Mouse (Mus musculus): ENCODE data around the gene Olfr281.
A peak's percentile ranks its signal among the peaks of the same experiment; 100 is the strongest.
"Not testable (repeated sequence)": the region's sequence is repeated elsewhere in the genome, so short reads cannot be mapped to it uniquely, and the experiment has no call there.

Olfr281 gene

DNA sequence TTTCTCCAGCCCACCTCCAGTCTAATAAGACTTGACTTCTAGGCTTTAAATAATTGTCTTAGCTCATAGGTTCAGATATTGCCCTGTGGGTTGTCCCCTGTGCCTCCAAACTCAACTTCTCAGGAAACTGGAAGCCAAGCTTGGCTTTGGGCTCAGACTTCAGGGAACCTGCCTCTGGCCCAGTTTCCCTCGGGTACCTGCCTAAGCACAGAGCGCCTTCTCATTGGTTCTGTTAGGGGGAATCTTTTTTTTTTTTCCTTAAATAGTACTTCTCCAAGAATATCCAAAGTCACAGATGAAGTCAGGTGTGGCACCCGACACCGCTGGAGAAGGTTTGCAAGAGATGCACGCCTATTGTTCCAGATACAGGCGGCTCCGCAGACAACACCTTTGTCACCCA, at the start of gene Olfr281:
TSS of gene Olfr281 (plus strand) at position 301 of the 400 bp plus-strand sequence.
- no peak for DNase-seq (ENCODE audit: low spot score)

DNA sequence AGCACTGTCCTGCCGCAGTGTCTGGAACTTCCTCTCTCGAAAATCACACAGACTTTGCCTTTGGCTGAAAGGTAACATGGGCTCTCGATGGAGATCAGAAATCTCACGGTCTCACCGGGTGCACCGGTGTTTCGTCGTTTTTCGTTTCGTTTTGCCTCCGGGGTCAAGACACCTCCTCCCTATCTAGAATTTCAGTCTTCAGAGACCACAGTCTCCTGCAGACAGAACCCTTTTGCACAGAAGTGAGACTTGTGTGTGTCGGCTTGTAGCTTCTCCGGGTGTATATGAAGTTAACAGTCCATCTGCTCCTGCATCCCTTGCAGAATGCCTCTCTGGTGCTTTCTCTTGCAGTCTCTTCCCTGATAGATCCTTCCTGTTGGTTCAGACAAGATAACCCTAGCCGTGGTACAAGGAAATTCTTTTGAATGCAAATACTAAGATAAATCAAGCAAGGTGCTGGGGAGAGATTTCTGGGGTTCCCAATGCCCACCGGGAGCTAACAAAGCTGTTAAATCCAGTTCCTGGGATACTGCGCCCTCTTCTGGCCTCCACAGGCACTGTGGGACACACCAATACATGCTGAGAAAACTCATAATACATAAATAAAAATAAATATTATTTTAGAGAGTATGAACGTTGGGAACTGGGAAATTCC, 43.9 kb upstream of the Olfr281 start:
- DNase-seq (ENCODE audit: low spot score), result peak; percentile 12

DNA sequence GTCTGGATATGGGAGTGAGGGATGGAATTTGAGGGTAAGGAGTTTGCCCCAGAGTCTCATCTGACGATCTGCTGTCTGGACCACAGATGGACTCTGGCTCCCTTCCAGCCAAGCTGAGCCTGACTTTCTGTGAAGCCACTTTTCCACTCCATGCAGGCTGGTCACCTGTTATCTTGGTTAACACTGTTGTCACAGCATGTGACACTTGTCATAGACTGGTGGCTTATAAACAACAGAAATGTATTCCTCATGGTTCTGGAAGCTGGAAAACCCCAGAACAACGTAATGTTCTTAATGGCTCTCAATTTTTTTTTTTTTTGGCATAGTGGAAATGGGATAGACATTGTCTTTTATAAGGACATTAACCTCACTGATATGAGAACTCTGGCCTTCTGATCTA, 42.8 kb upstream of the Olfr281 start:
- DNase-seq (ENCODE audit: low spot score), result no peak

DNA sequence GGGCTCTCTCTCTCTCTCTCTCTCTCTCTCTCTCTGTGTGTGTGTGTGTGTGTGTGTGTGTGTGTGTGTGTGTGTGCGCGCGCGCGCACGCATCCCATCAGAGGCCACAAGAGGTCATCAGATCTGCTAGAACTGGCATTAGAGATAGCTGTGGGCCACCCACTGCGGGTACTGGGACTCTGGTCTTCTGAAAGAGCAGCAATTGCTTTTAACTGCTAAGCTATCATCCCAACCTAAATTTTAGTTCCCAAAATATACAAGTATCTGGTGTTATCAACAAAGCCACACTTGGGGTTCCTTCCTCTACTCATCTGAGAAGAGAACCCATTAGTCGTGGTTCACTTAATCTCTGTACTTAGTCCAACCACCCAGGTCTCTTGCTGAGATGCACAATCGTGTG, 42.1 kb upstream of the Olfr281 start:
- DNase-seq (ENCODE audit: low spot score), result no peak

DNA sequence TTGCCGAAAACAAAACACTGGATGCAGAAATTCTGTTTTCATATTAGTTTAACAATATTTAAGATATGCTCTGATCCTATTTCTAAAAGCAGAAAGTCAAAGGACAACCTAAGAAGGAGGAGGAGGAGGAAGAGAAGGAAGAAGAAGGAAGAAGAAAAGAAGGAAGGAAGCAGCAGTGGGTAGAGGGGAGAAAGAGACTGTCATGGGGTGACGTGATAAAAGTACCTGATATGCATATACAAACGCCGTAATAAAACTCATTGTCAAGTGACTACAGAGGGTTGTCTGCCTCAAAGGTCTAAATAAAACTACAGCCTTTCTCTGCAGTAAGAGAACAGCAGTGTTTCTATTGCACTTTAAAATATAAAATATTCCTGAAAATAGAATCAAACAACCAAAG, 36.4 kb upstream of the Olfr281 start:
- no peak for DNase-seq (ENCODE audit: low spot score)

DNA sequence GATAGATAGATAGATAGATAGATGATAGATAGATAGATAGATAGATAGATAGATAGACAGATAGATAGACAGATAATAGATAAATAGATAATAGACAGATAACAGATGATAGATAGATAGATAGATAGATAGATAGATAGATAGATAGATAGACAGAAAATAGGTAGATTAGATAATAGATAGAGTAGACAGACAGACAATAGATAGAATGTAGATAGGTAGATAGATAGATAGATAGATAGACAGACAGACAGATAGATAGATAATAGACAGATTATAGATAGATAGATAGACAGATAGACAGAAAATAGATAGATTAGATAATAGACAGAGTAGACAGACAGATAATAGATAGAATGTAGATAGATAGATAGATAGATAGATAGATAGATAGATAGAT, 35.6 kb upstream of the Olfr281 start:
- DNase-seq (ENCODE audit: low spot score), result not testable (repeated sequence)

DNA sequence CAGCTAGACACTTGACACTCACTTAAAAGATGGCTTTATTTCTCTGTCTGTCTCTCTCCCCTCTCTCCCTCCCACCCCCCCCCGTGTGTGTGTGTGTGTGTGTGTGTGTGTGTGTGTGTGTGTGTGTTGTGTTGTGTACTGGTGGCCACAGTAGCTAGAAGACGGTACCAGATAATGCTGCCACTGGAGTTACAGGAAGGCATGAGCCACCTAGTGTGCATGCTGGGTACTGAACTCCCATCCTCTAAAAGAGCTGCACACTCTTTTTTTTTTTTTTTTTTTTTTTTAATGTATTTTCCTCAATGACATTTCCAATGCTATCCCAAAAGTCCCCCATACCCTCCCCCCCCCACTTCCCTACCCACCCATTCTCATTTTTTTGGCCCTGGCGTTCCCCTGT, 35.1 kb upstream of the Olfr281 start:
- not testable (repeated sequence) for DNase-seq (ENCODE audit: low spot score)

DNA sequence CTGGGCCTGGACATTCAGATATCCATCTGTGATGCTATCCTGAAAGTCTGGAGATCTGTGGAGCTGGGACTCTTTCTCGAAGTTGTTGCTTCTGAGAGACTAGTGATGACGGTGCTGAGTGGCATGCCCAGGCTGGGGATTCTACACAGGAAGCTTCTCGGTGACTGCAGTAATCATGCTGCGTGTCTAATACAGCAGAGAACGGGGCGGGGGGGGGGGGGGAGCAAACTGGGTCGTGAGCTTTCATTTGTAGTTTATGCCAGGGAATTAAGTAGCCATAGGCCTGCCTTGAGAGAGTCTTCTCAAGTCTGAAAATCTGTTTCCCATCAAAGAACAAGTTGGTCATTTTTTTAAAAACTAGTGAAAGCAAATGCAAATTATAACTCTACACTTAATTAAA, 34.3 kb upstream of the Olfr281 start:
- no peak for DNase-seq (ENCODE audit: low spot score)

DNA sequence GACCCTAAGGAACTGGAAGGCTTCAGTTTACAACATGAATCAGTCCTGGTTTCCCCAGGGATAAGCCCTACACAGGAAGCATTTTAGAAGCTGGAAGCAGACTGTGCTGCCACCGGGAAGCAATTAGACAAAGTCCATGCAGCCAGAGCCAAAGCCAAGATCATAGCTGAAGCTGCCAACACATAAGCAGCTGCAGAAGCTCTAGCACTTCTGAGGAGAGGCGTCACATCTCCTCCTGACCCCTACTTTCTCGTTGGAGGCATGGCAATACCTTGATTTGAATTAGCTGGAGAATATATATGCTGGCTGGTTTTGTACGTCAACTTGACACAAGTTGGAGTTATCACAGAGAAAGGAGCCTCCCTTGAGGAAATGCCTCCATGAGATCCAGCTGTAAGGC, 31.5 kb upstream of the Olfr281 start:
- DNase-seq (ENCODE audit: low spot score), result no peak

DNA sequence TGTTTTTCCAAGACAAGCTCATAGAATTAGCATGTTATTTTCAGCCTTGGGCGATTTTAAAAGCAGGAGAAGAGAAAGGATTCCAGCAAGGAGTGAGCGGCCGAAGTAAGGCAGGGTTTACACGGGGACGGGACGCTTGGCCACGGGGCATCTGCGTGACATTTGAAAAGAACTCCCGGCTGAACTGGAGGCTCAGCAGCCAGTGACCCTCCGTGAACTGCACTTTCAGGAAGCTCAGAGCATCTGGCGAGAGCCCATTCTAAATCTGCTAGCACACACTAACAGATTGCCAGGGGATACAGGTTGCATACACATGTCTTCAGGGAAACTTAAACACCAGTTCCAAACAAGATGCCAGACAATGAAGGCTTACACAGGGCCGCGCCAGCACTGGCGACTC, 28.1 kb upstream of the Olfr281 start:
- no peak for DNase-seq (ENCODE audit: low spot score)

DNA sequence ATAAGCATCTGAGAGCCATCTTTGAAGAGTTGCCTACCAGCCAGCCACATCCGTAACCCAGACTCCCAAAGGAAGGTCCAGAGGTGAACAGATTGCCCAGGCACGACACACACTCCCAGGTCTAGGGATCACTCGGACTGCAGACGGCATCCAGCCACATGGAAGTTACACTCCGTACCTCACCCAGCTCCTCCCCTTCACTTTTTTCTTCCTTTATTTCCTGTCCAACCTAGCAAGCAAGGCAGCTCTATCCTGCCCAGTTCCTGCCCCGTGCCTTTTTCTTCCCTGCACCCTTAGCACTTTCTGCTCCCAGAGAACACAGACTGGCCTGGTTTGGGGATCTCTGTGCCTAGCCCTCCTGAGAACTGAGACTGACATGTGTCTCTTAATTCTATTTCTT, 27.6 kb upstream of the Olfr281 start:
- no peak for DNase-seq (ENCODE audit: low spot score)

DNA sequence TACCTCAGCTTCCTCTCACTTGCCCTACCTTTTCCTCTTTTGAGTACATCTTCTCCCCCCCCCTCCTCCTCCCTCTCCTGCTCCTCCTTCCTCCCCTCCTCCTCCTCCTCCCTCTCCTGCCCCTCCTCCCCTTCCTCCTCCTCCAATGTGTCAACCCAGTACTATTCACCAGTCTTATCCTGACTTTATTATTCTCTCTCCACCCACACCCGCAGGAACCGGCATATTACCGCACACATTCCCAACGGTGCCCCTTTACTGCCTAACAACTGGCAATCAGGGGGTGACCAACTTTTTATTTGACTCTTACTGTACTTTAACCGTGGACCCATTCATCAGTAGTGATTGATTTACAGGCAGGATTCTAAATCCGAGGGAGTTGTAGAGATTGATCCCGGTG, 27.2 kb upstream of the Olfr281 start:
- DNase-seq (ENCODE audit: low spot score), result no peak

DNA sequence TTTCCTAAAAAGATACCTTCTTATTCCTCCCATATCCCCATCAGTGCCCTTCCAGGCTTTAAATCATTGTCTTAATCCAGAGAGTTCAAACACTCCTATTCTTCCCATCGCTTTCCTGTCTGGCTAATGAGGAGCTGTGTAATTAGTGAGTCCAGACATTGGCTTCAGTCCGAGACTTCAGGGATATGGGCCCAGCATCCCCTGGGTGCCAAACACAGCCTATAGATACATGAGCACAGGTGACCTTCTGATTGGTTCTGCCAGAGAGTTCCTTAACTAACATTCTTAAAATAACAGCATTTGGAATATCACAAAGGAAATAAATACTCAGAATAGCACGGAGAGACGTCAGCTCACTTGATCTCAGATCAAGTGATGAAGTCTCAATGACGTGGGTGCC, 21.5 kb upstream of the Olfr281 start, which contains the start of gene Olfr282:
TSS of gene Olfr282 (plus strand) at position 301 of the 400 bp plus-strand sequence.
- DNase-seq (ENCODE audit: low spot score), result not testable (repeated sequence)

DNA sequence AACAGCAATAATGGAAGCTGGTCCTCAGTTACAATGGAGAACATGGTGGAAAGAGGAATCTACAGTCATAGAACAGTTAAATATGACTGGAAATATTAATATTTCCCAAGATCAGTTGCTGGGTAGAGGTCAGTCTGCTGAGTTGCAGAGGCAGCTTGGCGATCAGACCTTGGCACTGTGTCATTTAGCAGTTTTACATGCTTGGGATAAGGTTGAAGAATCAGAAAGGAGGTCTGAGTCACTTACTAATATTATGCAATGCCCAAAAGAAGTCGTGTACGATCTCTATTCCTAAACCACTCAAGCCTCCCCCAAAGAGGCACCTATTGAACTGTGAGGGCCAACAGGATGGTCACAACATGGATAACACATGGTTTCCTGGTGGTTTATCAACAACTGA, 7.8 kb upstream of the Olfr281 start:
- no peak for DNase-seq (ENCODE audit: low spot score)

DNA sequence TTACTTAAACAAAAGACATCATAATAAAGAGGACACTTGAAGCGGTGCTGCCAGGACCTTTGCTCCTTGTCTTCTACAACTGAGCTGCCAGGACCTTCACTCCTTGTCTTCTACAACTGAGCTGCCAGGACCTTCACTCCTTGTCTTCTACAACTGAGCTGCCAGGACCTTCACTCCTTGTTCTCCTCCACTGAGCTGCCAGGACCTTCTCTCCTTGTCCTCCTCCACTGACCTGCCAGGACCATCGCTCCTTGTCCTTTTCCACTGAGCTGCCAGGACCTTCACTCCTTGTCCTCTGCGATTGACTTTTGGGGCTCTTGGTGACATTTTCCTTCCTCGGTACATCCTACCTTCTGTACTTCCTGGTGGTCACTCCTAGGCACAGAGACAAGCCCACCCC, 3.9 kb upstream of the Olfr281 start:
- DNase-seq (ENCODE audit: low spot score), result no peak

DNA sequence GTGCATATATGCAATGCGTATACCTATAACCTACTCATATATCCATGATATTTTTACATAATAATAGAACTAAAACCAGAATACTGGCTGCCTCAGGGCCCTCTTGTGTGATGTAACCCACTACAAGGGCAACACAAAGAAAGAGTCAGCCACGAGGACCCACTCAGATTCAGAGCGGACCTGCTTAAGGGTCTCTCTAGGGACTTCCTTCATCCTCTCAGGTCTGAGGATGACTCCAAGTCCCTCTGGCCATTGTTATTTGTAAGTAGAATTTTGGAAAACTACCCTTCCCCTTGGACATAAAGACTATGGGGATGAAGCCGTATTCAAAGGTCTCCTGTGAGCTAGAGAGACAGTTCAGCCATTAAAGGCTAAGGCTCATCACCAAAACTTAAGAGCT, 17.2 kb downstream of the Olfr281 start, which contains the start of gene OR5BS1P:
TSS of gene OR5BS1P (plus strand) at position 301 of the 400 bp plus-strand sequence.
- no peak for DNase-seq (ENCODE audit: low spot score)

DNA sequence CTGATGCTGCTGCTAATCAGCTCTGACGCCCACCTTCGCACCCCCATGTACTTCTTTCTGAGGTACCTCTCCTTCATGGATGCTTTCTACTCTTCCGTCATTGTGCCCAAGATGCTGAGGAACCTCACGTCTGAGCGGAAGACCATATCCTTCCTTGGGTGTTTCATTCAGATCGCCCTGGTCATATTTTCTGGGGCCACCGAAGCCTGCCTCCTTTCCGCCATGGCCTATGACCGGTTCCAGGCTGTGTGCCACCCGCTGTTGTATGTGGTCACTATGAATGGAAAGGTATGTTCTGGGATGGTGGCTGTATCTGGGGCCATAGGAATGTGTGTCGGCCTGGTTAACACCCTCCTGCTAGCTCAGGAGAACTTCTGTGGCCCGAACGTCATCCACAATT, 19.2 kb downstream of the Olfr281 start:
- DNase-seq (ENCODE audit: low spot score), result no peak

DNA sequence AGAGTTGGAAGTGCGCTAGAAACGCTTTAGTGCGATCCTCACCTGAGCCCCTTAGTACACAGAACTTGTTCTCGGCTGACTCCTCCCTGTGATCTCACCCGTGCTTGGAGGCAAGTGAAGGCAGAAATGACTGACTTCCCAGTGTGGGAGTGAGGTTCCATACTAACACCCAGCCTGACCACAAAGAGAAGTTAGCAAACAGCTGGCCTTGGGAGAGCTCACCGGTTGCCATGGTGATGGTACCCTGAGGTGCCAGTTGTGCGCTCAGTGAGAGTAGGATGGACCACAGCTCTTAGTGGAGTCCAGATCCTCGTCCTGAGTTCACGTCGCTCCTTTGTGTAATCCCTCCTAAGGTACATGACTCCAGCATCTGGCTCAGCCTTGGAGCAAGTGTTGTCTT, 22.6 kb downstream of the Olfr281 start:
- no peak for DNase-seq (ENCODE audit: low spot score)

DNA sequence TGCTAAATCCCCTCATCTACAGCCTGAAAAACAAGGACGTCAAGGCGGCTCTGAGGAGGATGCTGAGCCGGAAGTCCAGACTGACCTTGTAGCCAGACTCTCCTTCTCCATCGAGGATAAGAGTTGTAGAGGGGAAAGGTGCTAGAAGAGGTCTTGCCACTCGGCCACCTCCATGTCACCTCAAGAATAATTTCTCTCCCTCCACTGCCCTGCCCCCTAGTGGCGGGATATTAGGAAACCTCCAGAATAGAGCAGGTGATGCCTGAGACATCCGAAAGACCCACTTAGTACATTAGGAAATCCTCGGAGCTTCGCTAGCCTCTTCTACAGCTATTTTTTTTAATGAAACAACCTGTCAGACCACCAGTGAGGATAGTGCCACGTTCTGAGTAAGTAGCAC, 23.0 kb downstream of the Olfr281 start:
- DNase-seq (ENCODE audit: low spot score), result peak; percentile 33

DNA sequence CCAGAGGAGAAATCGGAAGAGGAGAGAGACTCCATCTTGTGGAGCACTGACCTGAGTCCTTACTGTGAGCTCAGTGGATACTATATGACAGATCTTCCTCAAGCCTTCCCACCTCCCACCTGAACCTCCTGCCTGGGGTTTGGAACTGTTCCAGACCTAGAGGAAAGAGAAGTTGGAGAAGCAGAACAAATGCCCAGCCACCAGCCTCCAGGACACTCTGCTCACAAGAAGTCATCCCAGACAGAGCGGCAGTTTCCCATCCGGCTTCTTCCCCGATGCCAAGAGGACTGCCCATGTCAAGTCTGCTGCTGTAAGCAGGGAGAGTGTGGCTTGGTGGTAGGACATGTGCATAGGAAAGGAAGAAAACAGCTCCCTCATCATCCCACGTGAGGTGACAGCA, 23.9 kb downstream of the Olfr281 start:
- no peak for DNase-seq (ENCODE audit: low spot score)

DNA sequence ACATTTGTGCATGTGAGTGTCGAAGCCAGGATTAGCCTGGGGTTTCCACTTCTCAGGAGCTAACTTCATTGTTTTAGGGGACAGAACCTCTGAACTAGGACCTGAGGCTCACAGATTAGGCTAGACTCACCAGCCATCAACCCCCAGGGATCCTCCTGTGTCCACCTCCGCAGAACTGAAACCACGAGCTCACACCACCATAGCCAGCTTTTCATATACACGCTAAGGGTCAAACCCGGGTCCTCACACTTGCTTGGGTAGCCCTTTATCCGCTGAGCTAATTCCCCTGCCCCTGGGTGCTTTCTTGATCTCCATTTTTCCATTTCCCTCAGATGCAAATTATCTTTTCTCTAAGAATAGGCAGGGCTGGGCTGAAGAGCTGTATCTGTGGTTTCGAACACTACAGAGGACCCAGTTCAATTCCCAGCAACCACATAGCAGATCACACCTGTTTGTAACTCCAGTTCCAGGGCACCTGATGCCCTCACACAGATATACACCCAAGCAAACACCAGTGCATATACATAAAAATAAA, 27.2 kb downstream of the Olfr281 start:
- no peak for DNase-seq (ENCODE audit: low spot score)

DNA sequence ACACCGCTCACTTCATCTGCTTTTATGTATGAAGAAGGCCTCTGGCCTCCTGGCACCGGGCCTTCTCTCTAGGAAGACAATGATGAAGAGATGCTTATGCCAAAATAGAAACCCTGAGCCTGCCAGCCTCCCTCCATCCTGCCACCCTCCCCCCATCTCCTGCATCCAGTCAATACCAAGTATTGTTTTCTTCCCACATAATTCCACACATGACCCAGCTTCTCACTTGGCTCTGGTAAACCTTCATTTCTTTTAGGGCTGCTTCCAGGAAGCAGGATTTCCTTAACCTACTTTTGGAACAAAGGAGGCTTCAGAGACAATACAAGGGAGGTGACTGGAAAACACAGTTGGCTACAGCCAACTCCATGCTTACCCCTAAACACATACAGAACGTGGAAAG, 30.3 kb downstream of the Olfr281 start, which contains the start of gene Lalba:
TSS of gene Lalba (minus strand) at position 21 of the 400 bp plus-strand sequence.
- DNase-seq (ENCODE audit: low spot score), result no peak

DNA sequence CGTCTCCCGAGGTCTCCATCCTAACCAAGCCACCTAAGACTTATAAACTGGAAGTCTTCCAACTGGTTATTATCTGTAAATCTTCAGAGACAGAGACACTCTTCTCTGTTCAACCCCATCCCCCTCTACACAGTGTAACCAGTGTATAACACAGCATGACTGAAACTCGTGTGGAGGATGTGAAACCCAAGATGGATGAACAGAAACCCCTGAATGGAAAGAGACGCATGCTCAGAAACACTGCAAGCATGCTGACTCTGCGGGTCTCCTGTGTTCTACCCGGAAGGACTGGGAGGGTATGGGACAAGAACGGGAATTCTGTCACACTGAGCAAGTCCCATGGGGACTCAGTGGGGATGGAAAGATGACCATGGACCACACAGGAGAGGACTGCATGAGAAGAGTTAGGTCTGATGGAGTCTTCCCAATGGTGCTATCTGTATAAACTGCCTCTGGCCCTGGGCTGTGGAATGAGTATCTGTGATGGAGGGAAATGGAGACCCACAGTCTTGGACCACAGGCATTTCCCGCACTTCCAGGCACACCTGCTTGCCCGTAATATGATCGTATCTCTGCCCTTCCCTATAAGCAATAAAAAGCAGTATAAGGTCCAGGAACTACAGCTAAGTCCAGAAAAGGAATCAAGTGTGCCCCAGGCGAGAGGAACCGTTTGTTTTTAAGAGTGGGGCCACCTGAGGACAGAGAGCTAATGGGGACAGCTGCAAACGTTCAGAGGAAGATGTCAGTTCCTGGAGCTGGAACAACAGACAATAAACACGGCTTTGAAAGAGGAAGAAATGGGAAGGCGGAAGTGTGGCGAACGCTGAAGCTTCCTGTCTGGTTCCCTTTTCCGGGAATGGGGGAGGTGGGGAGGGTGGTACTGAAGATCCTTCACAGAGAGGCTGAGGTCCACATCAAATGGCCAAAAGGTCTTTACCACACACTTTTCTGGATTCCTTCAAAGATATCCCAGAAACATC, 31.8 kb downstream of the Olfr281 start:
- DNase-seq (ENCODE audit: low spot score), result no peak

Measured in ovary, postnatal 14 days (tissue).